Mouse (Mus musculus) liver, adult 2 months (tissue): ENCODE data around the gene Upf2. TPM values are rescaled to one million over a fixed set of nuclear protein-coding genes. Genes with fewer than 3 reads are reported as not detected.
"Not testable (repeated sequence)": the region's sequence is repeated elsewhere in the genome, so short reads cannot be mapped to it uniquely, and the experiment has no call there.

ENCODE experiments used
- DNase-seq: peaks from one replicate; pipeline ENCODE4 v3.0.0-alpha.2; 2011; ENCODE audit warnings: low read depth, low spot score; ENCODE audit errors: extremely low read depth
- H3K27ac ChIP-seq: fragments of 200-500 bp; replicated peaks from 2 replicates; pipeline ENCODE4 v1.5.1; 2012; ENCODE audit warnings: low read depth, mild to moderate bottlenecking, control low read depth, inconsistent platforms, low read length; ENCODE audit not compliant: insufficient read depth
- H3K27me3 ChIP-seq: fragments of 200-500 bp; 2 replicates; pipeline ENCODE4 v1.6.1; 2012; ENCODE audit warnings: mild to moderate bottlenecking, moderate library complexity, low read length, inconsistent platforms; ENCODE audit not compliant: control insufficient read depth, insufficient read depth
- H3K36me3 ChIP-seq: fragments of 200-500 bp; 2 replicates; pipeline ENCODE4 v1.6.1; 2012; ENCODE audit warnings: low read length, inconsistent platforms; ENCODE audit not compliant: control insufficient read depth, insufficient read depth
- H3K4me1 ChIP-seq: fragments of 200-500 bp; 2 replicates; pipeline ENCODE4 v1.6.1; 2011; ENCODE audit warnings: low read length; ENCODE audit not compliant: control insufficient read depth, insufficient read depth
- H3K4me3 ChIP-seq: fragments of 200-500 bp; 2 replicates; pipeline ENCODE4 v1.5.1; 2011; ENCODE audit warnings: low read depth, mild to moderate bottlenecking, control low read depth, low read length, moderate library complexity; ENCODE audit not compliant: insufficient read depth
- H3K79me2 ChIP-seq: fragments of 200-500 bp; 2 replicates; pipeline ENCODE4 v1.6.1; 2012; ENCODE audit warnings: inconsistent platforms, mild to moderate bottlenecking, low read length, moderate library complexity; ENCODE audit not compliant: control insufficient read depth, insufficient read depth
- H3K9ac ChIP-seq: fragments of 200-500 bp; 2 replicates; pipeline ENCODE4 v1.6.1; 2012; ENCODE audit warnings: low read depth, mild to moderate bottlenecking, control low read depth, inconsistent platforms, low read length
- CTCF ChIP-seq: fragments of 200-500 bp; IDR thresholded peaks from 2 replicates; pipeline ENCODE4 v1.5.1; 2011; ENCODE audit warnings: low read depth, low read length, control low read depth
- POLR2A ChIP-seq: fragments of 200-500 bp; IDR thresholded peaks from 2 replicates; pipeline ENCODE4 v1.6.1; 2011; ENCODE audit warnings: low read length, control low read depth; ENCODE audit not compliant: insufficient read depth; ENCODE audit errors: extremely low read depth
- WGBS: fragments of 180-500 bp; shearing (Covaris S2); methylation state at CpG from one replicate; pipeline ENCODE4 v1.1.7; 2018; 5-methylcytosine and 5-hydroxymethylcytosine counted together
- polyA plus RNA-seq: library from polyadenylated mRNA; depleted of rRNA; stranded (reverse); fragments of >200 nt; gene quantifications from 2 replicates; pipeline ENCODE4 v1.2.3, GENCODE M21; 2012
- total RNA-seq: library from RNA; depleted of rRNA; stranded (reverse); fragments of >200 nt; gene quantifications from 2 replicates; pipeline ENCODE4 v1.2.3, GENCODE M21; 2014

Upf2 gene
- total and polyA plus RNA-seq, 2 experiments, result 1.6 to 10.1 TPM

GRCm38 (mm10) chr2:6083696-6084095 lies 132.4 kb downstream of the Upf2 start:
- Histone ChIP-seq H3K9ac (no peak overlapping the region), H3K79me2 (no peaks in the 10 kb centered on the region), H3K27ac (no peak overlapping the region), H3K27me3 (no peaks in the 10 kb centered on the region), H3K36me3 (no peaks in the 10 kb centered on the region), H3K4me3 (no peak overlapping the region), H3K4me1 (no peaks in the 10 kb centered on the region)
- peak; percentile 33 for DNase-seq
- WGBS, result 94% methylated on average over 1 of the region's 1 CpGs
- no peak for TF ChIP-seq CTCF
- no peak for TF ChIP-seq POLR2A

GRCm38 (mm10) chr2:6085622-6086530 lies 134.6 kb downstream of the Upf2 start:
- H3K27me3 ChIP-seq, result no peaks in the 10 kb centered on the region
- H3K4me3 ChIP-seq, result no peak overlapping the region
- TF ChIP-seq POLR2A, result no peak
- TF ChIP-seq CTCF, result no peak
- no peaks in the 10 kb centered on the region for H3K36me3 ChIP-seq
- H3K79me2 ChIP-seq, result no peaks in the 10 kb centered on the region
- no peaks in the 10 kb centered on the region for H3K4me1 ChIP-seq
- 88% methylated on average over 19 of the region's 19 CpGs for WGBS
- H3K9ac ChIP-seq, result no peak overlapping the region
- no peak overlapping the region for H3K27ac ChIP-seq
- DNase-seq, result no peak

GRCm38 (mm10) chr2:6087151-6087550 lies 135.9 kb downstream of the Upf2 start:
- Histone ChIP-seq H3K79me2 (no peaks in the 10 kb centered on the region), H3K4me3 (no peak overlapping the region), H3K36me3 (no peaks in the 10 kb centered on the region), H3K9ac (no peak overlapping the region), H3K27me3 (no peaks in the 10 kb centered on the region), H3K27ac (no peak overlapping the region), H3K4me1 (no peaks in the 10 kb centered on the region)
- DNase-seq, result no peak
- WGBS, result 96% methylated on average over 5 of the region's 5 CpGs
- TF ChIP-seq POLR2A (no peak), CTCF (no peak)

- not testable (repeated sequence) for H3K27ac ChIP-seq, DNase-seq, H3K36me3 ChIP-seq, H3K79me2 ChIP-seq, H3K27me3 ChIP-seq, H3K4me3 ChIP-seq, H3K4me1 ChIP-seq, H3K9ac ChIP-seq
- WGBS, result 84% methylated on average over 16 of the region's 16 CpGs
Observed at GRCm38 (mm10) chr2:6089941-6090340, 138.7 kb downstream of the Upf2 start.

GRCm38 (mm10) chr2:6097113-6097716 lies 145.9 kb downstream of the Upf2 start:
- Histone ChIP-seq H3K36me3 (peaks cover 10% of the 10 kb centered on the region), H3K4me1 (no peaks in the 10 kb centered on the region), H3K79me2 (no peaks in the 10 kb centered on the region), H3K27ac (no peak overlapping the region), H3K4me3 (no peak overlapping the region), H3K27me3 (no peaks in the 10 kb centered on the region), H3K9ac (no peak overlapping the region)
- DNase-seq, result no peak
- no peak for TF ChIP-seq CTCF
- TF ChIP-seq POLR2A, result no peak
- 75% methylated on average over 7 of the region's 7 CpGs for WGBS

DNA sequence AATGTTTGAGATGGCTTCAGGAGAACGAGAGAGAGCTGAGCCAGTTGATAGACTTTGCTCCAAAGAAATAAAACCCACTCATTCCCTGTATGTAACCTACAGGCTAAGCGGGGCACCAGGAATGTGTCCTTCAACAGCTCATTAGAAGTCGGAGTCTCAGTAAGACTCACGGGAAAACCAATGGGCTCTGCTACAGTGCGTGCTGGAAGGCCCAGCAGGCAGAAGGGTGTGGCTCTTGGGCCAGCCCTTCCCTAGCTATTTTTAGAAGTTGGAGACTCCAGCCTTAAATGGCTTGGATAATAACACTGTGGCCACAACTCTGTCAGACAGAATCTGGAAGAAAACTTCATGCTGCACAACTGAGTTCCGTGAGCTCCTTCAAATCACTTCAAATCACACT lies 147.7 kb downstream of the Upf2 start:
- Histone ChIP-seq H3K9ac (no peak overlapping the region), H3K4me1 (no peaks in the 10 kb centered on the region), H3K27me3 (no peaks in the 10 kb centered on the region), H3K4me3 (no peak overlapping the region), H3K27ac (no peak overlapping the region), H3K79me2 (no peaks in the 10 kb centered on the region), H3K36me3 (peaks cover 18% of the 10 kb centered on the region)
- 71% methylated on average over 6 of the region's 6 CpGs for WGBS
- DNase-seq, result no peak
- TF ChIP-seq POLR2A, result no peak
- TF ChIP-seq CTCF, result no peak
